Mouse (Mus musculus) liver, adult (tissue): Measurements from ENCODE around the gene Cmtm1.
"Not testable (repeated sequence)": the region's sequence is repeated elsewhere in the genome, so short reads cannot be mapped to it uniquely, and the experiment has no call there.

Experiments
- GATA4 ChIP-seq: IDR thresholded peaks from 2 replicates; pipeline ENCODE4 v1.6.1; 2014; ENCODE audit warnings: mild to moderate bottlenecking, low read length; ENCODE audit not compliant: insufficient replicate concordance

Cmtm1 gene

GRCm38 (mm10) chr8:104309441-104310155 lies at the start of gene Cmtm1, which contains the start of gene Gm45711:
Gene Cmtm1, minus strand, starts transcription at chr8:104310145.
Gene Gm45711, minus strand, starts transcription at chr8:104310081.
- not testable (repeated sequence) for TF ChIP-seq GATA4

GRCm38 (mm10) chr8:104358637-104359036 lies 48.7 kb upstream of the Cmtm1 start:
- no peak for TF ChIP-seq GATA4

GRCm38 (mm10) chr8:104354504-104354903 lies 44.6 kb upstream of the Cmtm1 start:
- no peak for TF ChIP-seq GATA4

DNA sequence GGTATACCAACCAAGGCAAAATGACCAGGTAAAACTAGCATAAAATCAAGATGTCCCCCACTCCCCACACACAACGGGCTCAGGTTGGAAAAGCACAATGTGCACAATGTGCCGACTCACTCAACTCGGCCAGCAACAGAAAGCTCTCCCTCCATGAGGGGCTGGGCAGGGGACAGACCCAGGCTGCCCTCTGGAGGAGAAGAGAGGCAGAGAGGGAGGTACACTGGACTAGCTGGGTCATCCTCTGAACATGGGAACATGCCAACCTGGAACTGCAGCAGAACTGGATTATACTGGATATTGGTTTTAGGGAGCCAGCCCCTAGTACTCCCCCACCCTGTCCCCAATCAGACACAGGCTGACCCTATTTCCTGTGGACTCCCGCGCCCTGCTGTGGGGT lies 43.2 kb upstream of the Cmtm1 start:
- TF ChIP-seq GATA4, result no peak

DNA sequence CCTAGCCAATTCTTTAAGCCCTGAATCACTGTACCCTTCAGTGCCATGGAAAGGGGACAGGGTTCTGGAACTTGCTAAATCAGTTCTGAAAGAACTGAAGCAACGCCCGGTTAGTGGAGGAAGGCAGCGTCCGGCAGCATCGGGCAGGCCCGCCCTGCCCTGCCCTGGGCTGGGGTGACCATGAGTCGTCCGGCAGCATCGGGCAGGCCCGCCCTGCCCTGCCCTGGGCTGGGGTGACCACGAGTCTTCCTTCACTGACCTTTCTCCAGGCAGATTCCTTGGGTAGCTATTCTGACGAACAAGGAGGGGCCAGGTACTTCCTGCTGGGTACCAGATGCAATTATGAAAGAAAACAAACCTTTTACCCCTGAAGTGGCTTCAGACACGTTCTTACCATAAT lies 40.1 kb upstream of the Cmtm1 start:
- no peak for TF ChIP-seq GATA4

DNA sequence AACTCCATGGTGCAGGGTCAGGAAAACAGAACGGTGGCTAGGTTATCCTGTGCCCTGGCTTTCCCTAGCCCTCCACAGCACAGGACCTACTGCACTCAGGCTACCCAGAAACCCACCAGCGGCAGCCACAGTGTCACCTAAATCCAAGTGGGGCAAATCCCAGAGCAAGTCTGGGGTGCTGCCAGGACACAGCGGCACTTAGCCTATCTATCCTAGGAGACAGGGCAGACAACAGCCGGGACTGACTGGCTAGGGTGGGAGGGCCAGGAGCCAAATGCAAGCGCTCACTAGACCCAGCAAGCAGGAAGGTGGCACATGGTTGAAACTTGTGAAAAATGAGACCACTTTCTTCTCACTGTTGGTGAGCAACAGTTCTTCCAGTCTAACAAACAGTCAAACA lies 39.0 kb upstream of the Cmtm1 start:
- TF ChIP-seq GATA4, result no peak

GRCm38 (mm10) chr8:104346706-104347105 lies 36.8 kb upstream of the Cmtm1 start:
- no peak for TF ChIP-seq GATA4

DNA sequence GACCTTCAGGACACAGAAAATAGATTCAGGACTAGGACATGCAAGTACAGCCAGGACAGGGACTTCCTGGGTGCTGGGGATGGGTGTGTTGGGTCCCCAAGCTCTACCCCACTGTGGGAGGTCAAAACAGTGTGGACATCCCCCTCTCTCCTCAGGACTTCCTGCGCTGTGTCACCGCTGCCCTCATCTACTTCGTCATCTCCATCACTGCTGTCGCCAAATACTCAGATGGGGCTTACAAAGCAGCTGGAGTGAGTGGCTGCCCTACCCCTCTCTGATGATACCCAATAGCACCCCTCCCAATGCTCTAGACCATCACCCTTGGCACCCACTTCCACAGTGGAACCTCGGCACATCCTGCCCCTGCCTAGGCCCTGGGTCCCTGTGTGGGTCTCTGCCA lies 34.7 kb upstream of the Cmtm1 start:
- no peak for TF ChIP-seq GATA4

- TF ChIP-seq GATA4, result no peak
Observed at GRCm38 (mm10) chr8:104343957-104344356, 34.0 kb upstream of the Cmtm1 start.

DNA sequence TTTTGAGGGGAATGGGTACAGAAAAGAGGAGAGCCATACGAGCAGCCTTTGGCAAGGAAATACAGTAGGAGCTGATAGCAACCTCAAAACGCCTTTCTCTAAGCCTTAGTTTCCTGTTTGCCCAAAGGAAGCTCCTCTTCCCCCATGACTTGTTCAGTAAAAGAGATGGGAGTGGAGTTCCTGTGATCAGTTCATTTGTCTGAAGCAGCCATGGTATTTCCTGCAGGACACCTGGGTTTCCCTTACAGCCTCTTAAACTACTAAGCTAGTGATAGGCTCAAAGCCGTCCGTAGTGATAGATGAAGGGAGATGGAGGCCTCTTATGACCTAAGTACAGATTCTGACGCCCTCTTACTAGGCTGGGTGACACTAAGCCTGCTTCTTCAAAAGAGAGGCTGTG lies 32.5 kb upstream of the Cmtm1 start:
- TF ChIP-seq GATA4, result 0 out of 2 replicates have a peak, but pooled peaks have one; percentile 9

GRCm38 (mm10) chr8:104341678-104342077 lies 31.7 kb upstream of the Cmtm1 start:
- no peak for TF ChIP-seq GATA4

DNA sequence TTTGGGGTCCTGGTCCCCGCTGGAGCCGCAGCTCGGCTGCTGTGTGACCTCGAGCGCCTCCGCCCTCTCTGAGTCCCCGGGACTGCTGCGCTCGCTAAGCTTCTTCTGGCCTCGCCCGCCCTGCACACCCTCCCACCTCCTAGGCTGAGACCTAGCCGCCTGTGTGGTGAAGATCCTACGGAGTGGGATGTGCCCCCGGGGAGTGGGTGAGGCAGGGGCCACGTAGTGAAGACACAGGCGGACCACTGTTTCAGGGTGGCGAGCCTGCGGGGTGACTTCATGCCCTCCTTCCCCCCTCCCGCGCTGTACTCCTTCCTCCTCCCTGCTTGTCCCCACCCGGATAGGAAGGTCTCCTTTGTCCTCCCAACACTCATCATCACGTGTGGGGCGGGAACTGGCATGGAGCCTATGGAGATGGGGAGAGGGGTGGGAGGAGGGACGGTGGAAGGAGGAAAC lies 31.2 kb upstream of the Cmtm1 start:
- TF ChIP-seq GATA4, result no peak

DNA sequence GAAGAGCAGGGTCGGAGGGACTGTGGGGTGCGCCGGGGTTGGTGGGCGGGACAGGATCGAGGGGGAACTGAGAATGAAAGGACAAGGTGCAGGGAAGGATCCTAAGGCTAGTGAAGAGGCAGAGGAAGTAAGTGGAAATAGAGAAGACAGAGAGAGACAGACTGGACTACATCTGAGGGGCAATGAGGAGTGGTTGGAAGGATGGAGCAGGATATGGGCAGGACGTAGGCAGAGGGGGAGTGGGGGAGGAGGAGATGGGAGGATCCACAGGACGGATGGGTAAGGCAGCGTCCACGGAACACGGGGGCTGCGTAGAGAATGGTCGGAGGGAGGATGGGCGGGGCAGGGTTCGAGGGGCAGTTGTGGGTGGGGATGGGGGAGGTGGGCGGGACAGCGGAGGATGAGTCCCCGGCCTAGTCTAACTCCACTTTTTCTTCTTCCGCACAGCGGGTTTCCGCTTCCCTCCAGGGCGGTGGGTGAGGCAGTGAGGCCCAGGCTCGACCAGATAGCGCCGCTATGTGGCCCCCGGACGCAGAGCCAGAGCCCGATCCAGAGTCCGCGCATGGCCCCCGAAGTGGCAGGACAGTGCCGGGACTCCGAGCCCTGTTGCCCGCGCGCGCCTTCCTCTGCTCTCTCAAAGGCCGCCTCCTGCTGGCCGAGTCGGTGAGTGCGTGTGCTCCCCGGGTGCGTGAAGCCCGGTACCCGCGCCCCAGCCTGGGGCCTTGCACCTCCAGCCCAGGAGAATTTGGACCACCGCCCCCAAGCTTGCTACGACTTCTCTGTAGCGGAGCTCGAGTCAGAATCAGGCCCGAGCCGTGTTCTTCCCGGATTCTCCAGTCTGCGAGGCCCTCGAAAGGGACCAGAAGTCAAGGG lies 30.5 kb upstream of the Cmtm1 start:
- TF ChIP-seq GATA4, result peak; percentile 60; the same call in 1 of the 2 replicates

DNA sequence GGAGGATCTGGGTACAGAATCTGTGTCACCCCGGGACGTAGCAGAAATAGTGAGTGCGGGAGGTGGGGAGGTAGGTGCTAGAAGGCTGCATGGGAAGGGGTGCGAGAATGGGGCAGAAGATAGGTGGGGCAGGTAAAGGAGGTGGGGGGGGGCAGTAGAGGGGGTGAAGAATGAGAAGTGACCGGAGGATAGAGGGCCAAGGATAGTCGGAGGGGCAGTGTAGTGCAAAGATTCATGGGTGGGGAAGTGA lies 30.0 kb upstream of the Cmtm1 start:
- no peak for TF ChIP-seq GATA4

DNA sequence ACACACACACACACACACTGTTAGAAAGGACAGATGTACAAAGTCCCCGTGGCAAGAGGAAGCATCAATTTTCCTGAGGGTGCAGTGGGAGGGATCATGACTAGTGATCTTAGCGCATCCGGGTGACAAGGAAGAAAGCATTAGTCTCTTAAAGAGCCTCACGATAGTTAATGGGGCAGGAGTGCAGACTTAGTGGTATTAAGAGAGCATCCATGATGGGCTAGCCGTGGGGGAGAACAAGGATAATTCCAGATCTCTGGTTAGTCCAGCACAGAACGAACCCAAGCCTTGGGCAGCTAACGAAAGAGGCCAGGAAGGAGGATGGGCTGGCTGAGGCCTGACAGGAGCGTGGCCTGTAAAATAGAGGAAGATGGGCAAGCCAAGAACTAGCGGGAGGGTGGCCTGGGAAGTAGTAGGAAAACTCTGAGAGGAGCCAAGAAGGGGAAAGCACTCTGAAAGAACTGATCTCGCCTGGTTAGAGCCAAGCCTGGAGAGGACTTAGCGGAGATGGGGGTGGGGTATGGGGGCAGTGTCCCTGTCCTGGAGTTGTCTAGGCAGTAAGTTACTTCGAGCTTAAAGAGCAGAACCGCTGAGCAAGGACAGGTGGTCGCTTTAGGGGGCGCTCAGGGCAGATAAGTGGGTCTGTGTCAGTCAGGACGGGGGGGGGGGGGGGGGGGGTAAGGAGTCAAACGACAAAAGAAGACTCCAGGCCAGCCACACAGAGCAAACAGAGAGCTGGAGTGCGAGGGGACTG lies 29.5 kb upstream of the Cmtm1 start, which contains the start of gene Cmtm3:
Cmtm3 (plus strand) TSS at position 182 of the 754 bp plus-strand sequence.
- TF ChIP-seq GATA4, result no peak

- TF ChIP-seq GATA4, result no peak
Observed at GRCm38 (mm10) chr8:104337890-104338289, 27.9 kb upstream of the Cmtm1 start.

GRCm38 (mm10) chr8:104336806-104337205 lies 26.9 kb upstream of the Cmtm1 start:
- TF ChIP-seq GATA4, result no peak
